Mouse (Mus musculus) heart, postnatal 25 days (tissue): ENCODE data around the gene Atp8a2. TPM values are rescaled to one million over a fixed set of nuclear protein-coding genes. Genes with fewer than 3 reads are reported as not detected.

Experiments
- DNase-seq: peaks from one replicate; pipeline ENCODE4 v3.0.0; 2022; ENCODE audit warnings: low spot score
- intact Hi-C: fragments of 180-260 bp; cut with DNase I; formaldehyde crosslinking; loops from one replicate; pipeline ENCODE4 v1.15.1; 2025
- total RNA-seq, 2 experiments: library from RNA; stranded (reverse); gene quantifications; 2 replicates each; pipeline ENCODE4 v1.2.3; 2021

Atp8a2 gene
- total RNA-seq, 2 experiments from 2014 or later = 4.9 to 5.5 TPM

DNA sequence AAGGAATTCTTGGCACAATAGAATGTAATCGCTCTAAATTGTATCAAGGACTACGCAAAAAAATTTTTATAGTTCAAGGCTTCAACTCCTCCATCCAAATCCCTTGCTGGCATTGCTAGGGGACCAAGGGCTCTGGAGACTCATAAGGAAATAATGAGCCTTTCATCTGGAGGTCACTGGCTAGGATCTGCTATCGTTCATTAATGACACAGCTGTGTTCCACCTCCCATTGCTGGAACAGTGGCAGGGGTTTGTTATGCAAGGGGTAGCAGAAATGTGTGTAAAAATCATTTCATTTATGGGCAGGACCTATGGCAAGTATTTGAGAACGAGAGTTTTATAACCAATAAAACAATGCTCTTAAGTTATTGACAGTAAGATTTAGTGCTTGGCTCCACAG lies 387.2 kb downstream of the Atp8a2 start:
- no peak for DNase-seq
- intact Hi-C loops = no loop called here

DNA sequence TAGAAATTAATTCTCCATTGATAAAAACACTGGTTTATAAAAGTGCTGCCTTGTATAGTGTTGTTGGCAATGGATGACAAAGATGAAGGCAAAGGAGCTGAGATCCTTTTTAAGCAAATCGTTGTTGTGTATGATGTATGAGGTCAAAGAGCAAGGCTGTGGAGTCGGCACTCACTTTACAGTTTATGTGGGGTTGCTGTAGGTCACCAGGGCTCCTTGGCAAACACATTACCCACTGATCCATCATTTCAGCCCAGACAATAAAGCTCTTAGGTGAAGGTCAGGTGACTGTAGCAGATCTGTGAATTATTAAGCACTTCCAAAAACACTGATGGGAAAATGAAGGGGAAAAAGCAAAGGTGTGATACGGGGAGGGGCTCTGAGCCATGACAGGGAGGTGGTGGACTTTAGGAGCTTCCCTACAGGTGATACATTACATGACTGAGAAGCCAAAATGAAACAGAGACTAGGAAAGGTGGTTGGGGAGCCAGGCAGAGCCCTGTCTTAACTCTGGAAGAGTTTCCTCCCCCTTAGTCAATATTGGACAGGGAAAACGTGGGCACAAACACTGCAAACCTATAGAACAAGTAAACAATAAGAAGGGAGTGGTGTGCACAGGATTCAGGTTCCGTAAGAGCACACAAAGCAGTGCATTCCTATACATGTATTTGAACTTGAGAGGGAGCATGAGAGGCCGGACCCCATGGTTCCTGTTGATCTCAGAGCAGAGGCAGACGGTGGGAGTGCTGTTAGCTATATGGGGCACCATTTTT lies 389.3 kb downstream of the Atp8a2 start:
- intact Hi-C loops = no loop called here
- DNase-seq = no peak

DNA sequence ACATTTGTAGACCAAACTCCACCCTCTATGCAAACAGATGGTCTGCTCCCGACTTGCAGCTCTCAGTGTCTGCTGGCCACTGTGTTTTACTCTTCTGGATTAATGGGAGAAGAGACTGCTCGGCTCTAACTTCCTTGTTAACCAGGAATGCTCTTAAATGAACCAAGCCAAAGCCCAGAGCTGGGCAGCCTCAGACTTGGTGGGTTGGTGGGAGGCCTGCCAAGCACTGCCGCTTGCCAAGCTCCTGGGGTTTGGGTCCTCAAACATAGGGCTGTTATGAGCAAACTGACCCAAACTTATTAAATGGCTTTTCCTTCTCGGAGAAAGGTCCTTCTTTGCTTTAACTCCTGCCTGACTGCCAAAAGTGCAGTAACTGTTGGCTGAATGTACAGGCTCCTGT lies 390.1 kb downstream of the Atp8a2 start:
- intact Hi-C loops = no loop called here
- no peak for DNase-seq

GRCm38 (mm10) chr14:59806159-59806558 lies 390.8 kb downstream of the Atp8a2 start:
- no peak for DNase-seq
- intact Hi-C loops = no loop called here

DNA sequence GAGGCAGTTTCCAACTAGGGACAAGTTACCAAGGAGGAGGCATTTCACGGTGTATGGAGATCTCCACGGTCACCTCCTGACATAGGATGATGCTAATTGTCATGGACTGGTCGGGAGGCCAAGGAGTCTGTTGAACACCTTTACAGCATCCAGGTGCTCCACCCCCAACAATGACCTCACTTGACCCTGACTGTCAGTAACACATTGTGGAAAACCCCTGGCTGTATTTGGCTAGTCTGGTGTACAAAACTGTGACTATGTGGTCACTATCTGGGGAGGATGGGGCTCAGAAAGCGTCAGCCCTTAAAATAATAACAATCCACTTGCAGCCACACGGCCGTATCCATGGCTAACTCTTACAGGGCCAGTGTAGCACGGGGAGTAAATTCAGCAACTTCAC lies 391.3 kb downstream of the Atp8a2 start:
- intact Hi-C loops = no loop called here
- DNase-seq = no peak

GRCm38 (mm10) chr14:59801961-59802599 lies 394.9 kb downstream of the Atp8a2 start:
- DNase-seq = no peak
- intact Hi-C loops = no loop called here

- DNase-seq = no peak
- intact Hi-C loops = no loop called here
These were observed 397.5 kb downstream of the Atp8a2 start for GRCm38 (mm10) chr14:59799511-59799910.

- intact Hi-C loops = no loop called here
These were observed 403.1 kb downstream of the Atp8a2 start for GRCm38 (mm10) chr14:59793841-59794240.

DNA sequence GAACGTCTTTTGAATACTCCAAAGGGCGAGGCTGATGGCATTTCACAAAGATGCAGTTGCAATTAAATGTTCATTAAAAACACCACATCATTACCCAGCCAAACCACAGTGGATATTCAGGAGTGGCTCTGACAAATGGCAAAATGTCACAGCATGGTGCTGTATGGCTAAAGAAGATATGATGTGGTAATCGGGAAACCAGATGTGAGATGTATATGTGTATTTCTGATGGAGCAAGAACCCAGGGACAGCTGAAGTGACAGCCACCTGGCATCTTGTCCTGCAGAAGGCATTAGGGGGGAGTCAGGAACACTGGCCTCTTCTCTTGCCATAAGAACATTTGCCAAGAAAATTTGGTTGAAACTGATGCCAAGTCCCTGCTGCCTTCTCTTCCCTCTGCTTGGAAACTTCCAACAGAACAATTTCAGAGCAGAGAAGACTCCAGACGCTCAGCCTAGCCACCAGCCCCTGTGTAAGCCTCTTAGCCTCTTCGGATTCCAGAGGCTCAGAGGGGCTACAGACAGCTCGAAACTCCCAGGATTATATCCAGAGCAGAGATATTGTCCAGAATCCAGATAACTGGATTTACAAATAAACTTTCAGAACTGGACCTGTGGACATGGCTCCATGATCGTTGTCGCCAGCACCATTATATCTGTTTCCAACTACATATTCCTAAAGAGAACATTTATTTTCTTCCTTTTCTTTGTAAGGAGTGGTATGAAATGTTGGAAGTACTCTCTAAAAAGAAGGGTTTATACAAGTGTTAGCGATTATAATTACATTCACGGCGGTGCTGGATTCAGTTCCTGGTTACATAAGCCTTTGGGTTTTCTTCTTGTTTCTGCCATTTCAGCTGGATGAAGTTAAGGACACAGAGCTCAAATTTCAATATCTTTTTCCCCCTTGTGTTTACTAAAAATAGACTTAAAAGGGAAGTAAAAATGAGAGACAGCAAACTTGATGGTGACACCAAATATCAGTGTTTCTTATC lies 413.3 kb downstream of the Atp8a2 start:
- no peak for DNase-seq
- intact Hi-C loops = no loop called here

More at GRCm38 (mm10) chr14:59793841-59794240, 403.1 kb downstream of the Atp8a2 start:
- no peak for DNase-seq

DNA sequence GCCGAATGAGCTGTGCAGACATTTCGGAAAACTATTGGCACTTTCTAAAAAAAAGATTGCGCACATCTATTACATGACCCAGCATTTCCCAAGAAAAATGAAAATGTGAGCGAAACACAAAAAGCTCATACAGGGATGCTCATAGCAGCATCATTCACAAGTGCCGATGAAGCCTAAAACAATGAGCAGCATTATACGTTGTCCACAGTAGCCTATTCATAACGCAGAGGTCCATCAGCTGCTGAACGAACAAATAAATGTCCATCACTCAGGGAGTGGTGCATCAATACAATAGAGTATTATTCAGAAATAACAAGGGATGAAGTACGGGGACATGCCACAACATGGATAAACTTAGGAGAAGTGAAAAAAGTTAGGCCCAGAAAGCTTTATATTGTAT lies 416.6 kb downstream of the Atp8a2 start:
- no peak for DNase-seq
- intact Hi-C loops = no loop called here

DNA sequence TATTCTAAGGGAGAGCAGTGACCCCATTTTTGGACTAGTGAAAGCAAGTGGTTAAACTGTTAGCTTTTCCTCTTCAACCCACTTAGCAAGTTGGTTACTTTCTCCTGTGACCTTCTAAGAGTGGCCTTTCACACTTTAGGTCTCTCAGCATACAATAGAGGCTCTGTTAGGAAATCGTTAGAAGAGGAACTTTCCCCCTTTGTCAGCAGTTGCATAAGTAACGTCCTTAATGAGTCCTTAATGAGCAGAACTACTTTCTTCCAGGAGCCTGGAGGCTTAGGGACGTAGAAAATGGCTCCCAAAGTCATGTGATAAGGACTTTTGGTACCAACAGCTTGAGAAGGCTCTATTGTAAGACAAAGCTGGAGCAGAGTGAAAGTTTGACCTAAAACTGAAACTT lies 434.8 kb downstream of the Atp8a2 start:
- intact Hi-C loops = no loop called here
- DNase-seq = no peak

GRCm38 (mm10) chr14:59759900-59760493 lies 437.0 kb downstream of the Atp8a2 start:
- DNase-seq = no peak

GRCm38 (mm10) chr14:59759196-59759839 lies 437.7 kb downstream of the Atp8a2 start:
- intact Hi-C loops = no loop called here

More at GRCm38 (mm10) chr14:59759900-59760493, 437.0 kb downstream of the Atp8a2 start:
- intact Hi-C loops = no loop called here

GRCm38 (mm10) chr14:59752401-59752800 lies 444.6 kb downstream of the Atp8a2 start:
- DNase-seq = no peak
- intact Hi-C loops = no loop called here

More at GRCm38 (mm10) chr14:59759196-59759839, 437.7 kb downstream of the Atp8a2 start:
- no peak for DNase-seq

- no peak for DNase-seq
These were observed 447.0 kb downstream of the Atp8a2 start for GRCm38 (mm10) chr14:59750005-59750404.

GRCm38 (mm10) chr14:59745676-59746075 lies 451.3 kb downstream of the Atp8a2 start:
- intact Hi-C loops = no loop called here

More at GRCm38 (mm10) chr14:59750005-59750404, 447.0 kb downstream of the Atp8a2 start:
- intact Hi-C loops = no loop called here

DNA sequence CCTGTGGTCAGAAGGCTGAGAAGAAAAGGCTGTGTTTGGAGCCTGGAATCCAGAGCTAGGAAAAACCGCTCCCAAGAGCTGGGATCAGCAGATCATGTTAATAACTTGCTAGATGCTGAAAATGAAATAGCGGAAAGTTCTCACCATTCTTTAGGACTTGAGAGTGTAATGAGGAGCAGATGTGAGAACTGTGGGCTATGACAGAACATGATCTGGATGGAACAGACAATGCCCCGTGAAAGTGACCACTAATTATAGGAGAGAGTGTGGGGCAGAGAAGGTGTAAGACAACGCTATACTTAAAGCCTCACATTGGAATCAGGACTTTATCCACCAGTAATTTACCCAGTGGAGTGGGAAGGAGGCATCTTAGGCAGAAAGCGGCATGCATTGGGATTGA lies 455.2 kb downstream of the Atp8a2 start:
- intact Hi-C loops = no loop called here
- no peak for DNase-seq

More at GRCm38 (mm10) chr14:59745676-59746075, 451.3 kb downstream of the Atp8a2 start:
- DNase-seq = no peak

- DNase-seq = no peak
- intact Hi-C loops = no loop called here
These were observed 457.5 kb downstream of the Atp8a2 start for GRCm38 (mm10) chr14:59739446-59739845.

- intact Hi-C loops = no loop called here
- DNase-seq = no peak
These were observed 459.2 kb downstream of the Atp8a2 start for GRCm38 (mm10) chr14:59737734-59738294.
